Mouse (Mus musculus): ENCODE measurements around the gene Flt3l. TPM values are rescaled to one million over a fixed set of nuclear protein-coding genes. Genes with fewer than 3 reads are reported as not detected.
"Not testable (repeated sequence)": the region's sequence is repeated elsewhere in the genome, so short reads cannot be mapped to it uniquely, and the experiment has no call there.

Flt3l gene
- total RNA-seq, 1 experiment from 2014 or later = 35.3 TPM

- no peak for ATAC-seq (replicated peaks; ENCODE audit: insufficient number of reproducible peaks, low FRiP score, low TSS enrichment, poor library complexity, severe bottlenecking)
Observed at GRCm38 (mm10) chr7:45165701-45166100, 29.5 kb upstream of the Flt3l start.

- ATAC-seq (replicated peaks; ENCODE audit: insufficient number of reproducible peaks, low FRiP score, low TSS enrichment, poor library complexity, severe bottlenecking) = no peak
Observed at GRCm38 (mm10) chr7:45164833-45165232, 28.6 kb upstream of the Flt3l start.

GRCm38 (mm10) chr7:45163735-45164490 lies 27.7 kb upstream of the Flt3l start, which contains the start of gene Slc17a7:
Slc17a7 (plus strand) TSS chr7:45163949.
- no peak for ATAC-seq (replicated peaks; ENCODE audit: insufficient number of reproducible peaks, low FRiP score, low TSS enrichment, poor library complexity, severe bottlenecking)

GRCm38 (mm10) chr7:45162996-45163615 lies 26.9 kb upstream of the Flt3l start:
- ATAC-seq (replicated peaks; ENCODE audit: insufficient number of reproducible peaks, low FRiP score, low TSS enrichment, poor library complexity, severe bottlenecking) = no peak

- no peak; the same call in 1 of the 2 replicates for ATAC-seq (replicated peaks; ENCODE audit: insufficient number of reproducible peaks, low FRiP score, low TSS enrichment, poor library complexity, severe bottlenecking)
Observed at GRCm38 (mm10) chr7:45162551-45162950, 26.3 kb upstream of the Flt3l start.

- ATAC-seq (replicated peaks; ENCODE audit: insufficient number of reproducible peaks, low FRiP score, low TSS enrichment, poor library complexity, severe bottlenecking) = peak; percentile 61
Observed at GRCm38 (mm10) chr7:45161612-45162473, 25.6 kb upstream of the Flt3l start.

- no peak for ATAC-seq (replicated peaks; ENCODE audit: insufficient number of reproducible peaks, low FRiP score, low TSS enrichment, poor library complexity, severe bottlenecking)
Observed at GRCm38 (mm10) chr7:45160866-45161265, 24.6 kb upstream of the Flt3l start.

GRCm38 (mm10) chr7:45160316-45160800 lies 24.1 kb upstream of the Flt3l start:
- ATAC-seq (replicated peaks; ENCODE audit: insufficient number of reproducible peaks, low FRiP score, low TSS enrichment, poor library complexity, severe bottlenecking) = no peak

- no peak for ATAC-seq (replicated peaks; ENCODE audit: insufficient number of reproducible peaks, low FRiP score, low TSS enrichment, poor library complexity, severe bottlenecking)
Observed at GRCm38 (mm10) chr7:45158991-45159390, 22.8 kb upstream of the Flt3l start.

GRCm38 (mm10) chr7:45157459-45157858 lies 21.2 kb upstream of the Flt3l start:
- no peak for ATAC-seq (replicated peaks; ENCODE audit: insufficient number of reproducible peaks, low FRiP score, low TSS enrichment, poor library complexity, severe bottlenecking)

- no peak for ATAC-seq (replicated peaks; ENCODE audit: insufficient number of reproducible peaks, low FRiP score, low TSS enrichment, poor library complexity, severe bottlenecking)
Observed at GRCm38 (mm10) chr7:45156206-45156605, 20.0 kb upstream of the Flt3l start.

GRCm38 (mm10) chr7:45155590-45155989 lies 19.4 kb upstream of the Flt3l start:
- no peak for ATAC-seq (replicated peaks; ENCODE audit: insufficient number of reproducible peaks, low FRiP score, low TSS enrichment, poor library complexity, severe bottlenecking)

GRCm38 (mm10) chr7:45154993-45155514 lies 18.8 kb upstream of the Flt3l start:
- no peak for ATAC-seq (replicated peaks; ENCODE audit: insufficient number of reproducible peaks, low FRiP score, low TSS enrichment, poor library complexity, severe bottlenecking)

GRCm38 (mm10) chr7:45154096-45154992 lies 18.1 kb upstream of the Flt3l start, which contains the start of the genes Pih1d1 and Aldh16a1:
Pih1d1 (plus strand) TSS chr7:45154303.
Aldh16a1 (minus strand) TSS chr7:45154584.
- ATAC-seq (replicated peaks; ENCODE audit: insufficient number of reproducible peaks, low FRiP score, low TSS enrichment, poor library complexity, severe bottlenecking) = peak; percentile 81

- no peak for ATAC-seq (replicated peaks; ENCODE audit: insufficient number of reproducible peaks, low FRiP score, low TSS enrichment, poor library complexity, severe bottlenecking)
Observed at GRCm38 (mm10) chr7:45153586-45153985, 17.4 kb upstream of the Flt3l start.

- ATAC-seq (replicated peaks; ENCODE audit: insufficient number of reproducible peaks, low FRiP score, low TSS enrichment, poor library complexity, severe bottlenecking) = not testable (repeated sequence)
Observed at GRCm38 (mm10) chr7:45153052-45153451, 16.8 kb upstream of the Flt3l start.

GRCm38 (mm10) chr7:45151303-45151702 lies 15.1 kb upstream of the Flt3l start:
- ATAC-seq (replicated peaks; ENCODE audit: insufficient number of reproducible peaks, low FRiP score, low TSS enrichment, poor library complexity, severe bottlenecking) = no peak

GRCm38 (mm10) chr7:45150321-45150720 lies 14.1 kb upstream of the Flt3l start:
- ATAC-seq (replicated peaks; ENCODE audit: insufficient number of reproducible peaks, low FRiP score, low TSS enrichment, poor library complexity, severe bottlenecking) = no peak
